Mouse (Mus musculus) liver, embryonic 14.5 days (tissue): ENCODE measurements around the gene Dvl2. TPM values are rescaled to one million over a fixed set of nuclear protein-coding genes. Genes with fewer than 3 reads are reported as not detected.

Source experiments
- ATAC-seq: fragments of 200-750 bp; cut with Nextera tagmentation; 2 replicates; pipeline ENCODE4 v1.8.0; 2017; ENCODE audit warnings: moderate number of reproducible peaks, mild to moderate bottlenecking, moderate library complexity; ENCODE audit not compliant: insufficient read depth
- DNase-seq, 3 experiments: peaks; one replicate each; pipeline ENCODE4 v3.0.0-alpha.2; 2012 to 2013; ENCODE audit warnings: low read depth in 3 of 3, low spot score in 3 of 3
- H3K27ac ChIP-seq: fragments of 300-500 bp; sonication (generic); 2 replicates; pipeline ENCODE4 v1.5.1; 2014; ENCODE audit warnings: moderate library complexity, mild to moderate bottlenecking, control low read depth, inconsistent platforms
- H3K27me3 ChIP-seq: fragments of 300-500 bp; sonication (generic); 2 replicates; pipeline ENCODE4 v1.6.1; 2014; ENCODE audit warnings: mild to moderate bottlenecking, low read length, moderate library complexity; ENCODE audit not compliant: control insufficient read depth, insufficient read depth
- H3K36me3 ChIP-seq: fragments of 300-500 bp; sonication (generic); replicated peaks from 2 replicates; pipeline ENCODE4 v1.6.1; 2014; ENCODE audit warnings: low read depth; ENCODE audit not compliant: control insufficient read depth, insufficient read depth
- H3K4me1 ChIP-seq, 2 experiments: fragments of 200-500 bp in 1 of 2; fragments of 300-500 bp in 1 of 2; sonication (generic) in 1 of 2; replicated peaks; 2 replicates each; pipeline ENCODE4 v1.6.1; 2012 to 2014; ENCODE audit warnings: antibody characterized with exemption in 1 of 2, inconsistent platforms in 1 of 2, low read length in 1 of 2; ENCODE audit not compliant: control insufficient read depth in 2 of 2, insufficient read depth in 2 of 2
- H3K4me2 ChIP-seq: fragments of 300-500 bp; sonication (generic); 2 replicates; pipeline ENCODE4 v1.6.1; 2014; ENCODE audit warnings: low read depth, mild to moderate bottlenecking, control low read depth, moderate library complexity
- H3K4me3 ChIP-seq, 2 experiments: fragments of 200-500 bp in 1 of 2; fragments of 300-500 bp in 1 of 2; sonication (generic) in 1 of 2; 2 replicates each; pipeline ENCODE4 v1.5.1; 2012 to 2014; ENCODE audit warnings: low read depth in 2 of 2, low read length in 2 of 2, mild to moderate bottlenecking in 2 of 2, control low read depth in 1 of 2, inconsistent platforms in 1 of 2, moderate library complexity in 1 of 2; ENCODE audit not compliant: insufficient read depth in 1 of 2
- H3K9ac ChIP-seq: fragments of 300-500 bp; sonication (generic); replicated peaks from 2 replicates; pipeline ENCODE4 v1.6.1; 2014; ENCODE audit warnings: mild to moderate bottlenecking, control low read depth, moderate library complexity
- H3K9me3 ChIP-seq: fragments of 300-500 bp; sonication (generic); 2 replicates; pipeline ENCODE4 v1.6.1; 2016; ENCODE audit warnings: low read length, mixed read lengths; ENCODE audit not compliant: control insufficient read depth
- CTCF ChIP-seq: IDR thresholded peaks from 2 replicates; pipeline ENCODE4 v1.5.1; 2016; ENCODE audit warnings: antibody characterized with exemption, low read depth, control low read depth
- EP300 ChIP-seq: IDR thresholded peaks from 2 replicates; pipeline ENCODE4 v1.6.1; 2016; ENCODE audit warnings: antibody characterized with exemption, low read depth
- WGBS: fragments of 180-500 bp; shearing (Covaris S2); extraction: QIAGEN DNeasy Blood & Tissue Kit; methylation state at CpG from one replicate; pipeline ENCODE4 v1.1.7; 2014; ENCODE audit not compliant: insufficient replicate concordance; 5-methylcytosine and 5-hydroxymethylcytosine counted together
- polyA plus RNA-seq, 2 experiments: library from polyadenylated mRNA; depleted of rRNA in 1 of 2; stranded (reverse) in 1 of 2; unstranded in 1 of 2; fragments of >200 nt; fragmentation: Nextera tagmentation in 1 of 2; extraction: Ambion mirVana in 1 of 2; gene quantifications; 2 replicates each; pipeline versions ENCODE4 v1.2.1 to v1.2.3; 2012 to 2014

Gene Dvl2
- polyA plus RNA-seq, 2 experiments: 3.4 to 4.2 TPM

DNA sequence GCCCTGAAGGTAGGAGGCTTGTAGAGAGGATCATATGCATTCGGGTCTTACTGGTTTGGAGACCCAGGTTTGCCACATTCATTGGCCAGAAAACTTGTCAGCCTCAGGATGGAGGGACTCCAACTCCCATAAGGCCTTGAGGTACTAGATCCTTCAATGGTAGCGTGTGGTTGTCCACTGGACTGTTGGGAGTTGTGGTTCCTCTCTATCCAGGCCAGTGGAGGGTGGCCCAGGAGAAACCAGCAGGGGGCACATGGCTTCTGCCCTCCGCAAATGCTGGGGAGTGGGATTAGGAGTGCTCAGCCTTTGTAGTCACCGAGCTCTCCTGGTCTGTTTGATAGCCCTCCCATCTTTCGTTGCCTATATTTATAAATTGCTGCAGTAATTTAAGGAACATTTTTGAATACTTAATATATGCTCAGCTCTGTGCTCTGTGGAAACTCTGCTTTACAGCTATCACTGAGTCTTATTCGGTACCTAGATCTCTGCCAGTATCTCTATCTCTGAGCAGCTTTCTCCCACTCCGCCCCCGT lies 20.4 kb downstream of the Dvl2 start:
- Histone ChIP-seq H3K4me3 (peak overlapping the region; percentile 63 to 66), H3K4me2 (peak overlapping the region; percentile 75), H3K9me3 (no peaks in the 10 kb centered on the region), H3K9ac (no peak overlapping the region; the same call in 1 of the 2 replicates), H3K27ac (peak overlapping the region; percentile 12; the same call in 1 of the 2 replicates), H3K4me1 (peaks cover 6 to 16% of the 10 kb centered on the region in 2 experiments), H3K36me3 (no peaks in the 10 kb centered on the region), H3K27me3 (peaks cover 25% of the 10 kb centered on the region)
- DNase-seq: peak; percentile 67 to 72 (median 69)
- under 1% methylated on average over 8 of the region's 8 CpGs for WGBS
- peak; percentile 80 for ATAC-seq
- TF ChIP-seq EP300: no peak
- peak; percentile 81 for TF ChIP-seq CTCF

DNA sequence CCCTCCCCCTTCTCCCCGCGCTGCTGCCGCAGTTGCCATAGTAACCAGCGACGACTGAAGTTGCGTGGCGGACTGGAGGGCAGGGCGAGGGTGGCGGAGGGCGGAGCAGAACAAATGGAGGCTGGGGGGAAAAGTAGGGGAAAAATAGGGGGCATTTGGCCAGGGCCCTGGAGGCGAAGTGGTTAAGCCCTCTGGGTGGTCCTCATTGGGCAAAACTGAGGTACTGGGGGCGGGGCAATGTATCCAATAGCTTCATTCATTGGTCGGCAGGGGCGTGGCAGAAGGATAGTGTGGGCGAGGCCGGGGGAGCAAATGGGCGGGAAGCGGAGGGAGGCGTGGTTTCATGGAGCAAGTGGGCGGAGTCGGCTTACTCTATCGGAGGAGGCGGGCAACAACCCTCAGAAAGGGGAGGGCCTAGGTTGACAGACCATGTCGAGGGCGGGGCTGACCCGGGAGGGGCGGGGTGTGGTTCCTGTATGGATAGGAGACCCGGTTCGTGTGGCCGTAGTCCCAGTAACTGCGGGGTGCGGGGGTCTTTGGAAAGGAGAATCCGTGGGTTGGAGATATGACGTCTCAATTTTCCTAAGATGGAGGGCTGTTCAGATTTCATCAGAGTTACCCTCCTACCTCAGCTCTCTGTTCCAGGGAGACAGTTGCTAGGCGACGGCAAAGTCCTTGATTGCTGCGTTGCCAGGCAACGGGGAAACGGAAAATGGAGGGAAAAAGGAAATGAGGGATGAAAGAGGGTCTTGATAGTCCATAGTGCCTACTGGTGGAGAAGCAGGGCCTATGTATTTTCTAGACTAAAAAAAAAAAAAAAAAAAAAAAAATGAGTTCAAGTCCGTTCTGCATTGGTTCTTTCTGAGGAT lies 21.1 kb downstream of the Dvl2 start:
- WGBS: 3% methylated on average over 40 of the region's 40 CpGs
- no peak for TF ChIP-seq EP300
- no peak for TF ChIP-seq CTCF
- Histone ChIP-seq H3K9me3 (no peaks in the 10 kb centered on the region), H3K4me3 (peak overlapping the region; percentile 63 to 66), H3K4me1 (peaks cover 6 to 16% of the 10 kb centered on the region in 2 experiments), H3K27ac (peak overlapping the region; percentile 12; the same call in 1 of the 2 replicates), H3K36me3 (no peaks in the 10 kb centered on the region), H3K27me3 (peaks cover 25% of the 10 kb centered on the region), H3K9ac (no peak overlapping the region; the same call in 1 of the 2 replicates), H3K4me2 (peak overlapping the region; percentile 75)
- DNase-seq: peak; percentile 90 to 93 (median 91)
- ATAC-seq: peak; percentile 84

DNA sequence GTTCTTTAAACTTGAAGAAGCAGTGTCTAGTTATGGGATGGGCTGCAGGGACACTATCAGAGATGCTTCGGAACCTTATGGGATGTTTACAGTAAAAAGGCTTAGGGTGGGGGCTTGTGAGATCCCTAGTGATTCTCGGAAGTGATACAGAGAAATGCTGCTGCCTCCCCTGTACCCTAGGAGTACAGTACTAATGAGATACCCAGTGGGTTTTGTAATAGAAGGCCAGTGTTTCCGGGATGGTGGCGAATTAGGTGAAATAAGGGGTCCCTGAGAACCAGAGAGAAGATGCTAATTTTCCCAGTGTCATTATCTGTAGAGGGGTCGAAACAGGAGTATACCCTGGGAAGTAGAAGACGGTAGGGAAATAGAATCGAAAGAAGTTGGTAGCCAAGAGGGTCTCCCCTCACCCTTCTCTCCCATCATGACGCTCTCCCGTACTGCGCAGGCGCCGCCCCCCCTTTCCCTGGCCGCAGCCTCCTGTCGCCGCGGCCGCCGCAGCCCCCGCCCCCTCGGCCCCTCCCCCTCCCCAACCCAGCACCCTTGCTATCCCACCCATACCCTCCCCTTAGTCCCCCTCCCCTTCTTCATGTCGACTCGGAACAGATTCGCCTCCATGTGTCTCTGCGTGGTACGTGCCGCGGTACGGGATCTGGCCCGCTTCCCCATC lies 23.2 kb downstream of the Dvl2 start:
- no peak for TF ChIP-seq EP300
- TF ChIP-seq CTCF: no peak
- Histone ChIP-seq H3K27ac (no peak overlapping the region), H3K27me3 (peaks cover 27% of the 10 kb centered on the region), H3K9me3 (no peaks in the 10 kb centered on the region), H3K9ac (no peak overlapping the region), H3K36me3 (no peaks in the 10 kb centered on the region), H3K4me3 (no peak overlapping the region), H3K4me2 (peak overlapping the region; percentile 41), H3K4me1 (peaks cover 6 to 16% of the 10 kb centered on the region in 2 experiments)
- DNase-seq: no peak
- 6% methylated on average over 26 of the region's 29 CpGs for WGBS
- ATAC-seq: no peak

DNA sequence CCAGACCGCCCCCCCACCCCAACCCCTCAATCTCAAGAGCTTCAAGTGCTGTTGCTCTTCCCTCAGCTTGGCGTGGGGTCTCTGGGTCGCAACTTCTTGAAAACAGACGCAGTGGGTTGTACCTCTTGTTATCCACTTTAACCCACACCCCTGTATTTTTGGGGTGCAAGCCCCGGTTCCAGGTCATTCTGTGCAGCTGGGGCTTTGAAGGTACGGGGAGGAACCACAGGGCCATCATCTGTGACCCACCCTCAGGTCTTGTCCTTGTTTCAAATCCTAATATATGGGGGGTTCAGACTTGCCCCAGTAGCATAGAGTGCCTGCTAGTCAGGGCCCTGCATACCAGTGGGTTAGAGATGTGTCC lies 23.7 kb downstream of the Dvl2 start:
- Histone ChIP-seq H3K4me2 (peak overlapping the region; percentile 41), H3K36me3 (no peaks in the 10 kb centered on the region), H3K4me3 (no peak overlapping the region), H3K27ac (no peak overlapping the region), H3K9me3 (no peaks in the 10 kb centered on the region), H3K27me3 (peaks cover 27% of the 10 kb centered on the region), H3K4me1 (peaks cover 6 to 21% of the 10 kb centered on the region in 2 experiments), H3K9ac (no peak overlapping the region)
- 22% methylated on average over 6 of the region's 6 CpGs for WGBS
- ATAC-seq (no peak), DNase-seq (no peak)
- TF ChIP-seq CTCF: no peak
- no peak for TF ChIP-seq EP300
